Mouse (Mus musculus): ENCODE data around the gene 9230104L09Rik.

DNA sequence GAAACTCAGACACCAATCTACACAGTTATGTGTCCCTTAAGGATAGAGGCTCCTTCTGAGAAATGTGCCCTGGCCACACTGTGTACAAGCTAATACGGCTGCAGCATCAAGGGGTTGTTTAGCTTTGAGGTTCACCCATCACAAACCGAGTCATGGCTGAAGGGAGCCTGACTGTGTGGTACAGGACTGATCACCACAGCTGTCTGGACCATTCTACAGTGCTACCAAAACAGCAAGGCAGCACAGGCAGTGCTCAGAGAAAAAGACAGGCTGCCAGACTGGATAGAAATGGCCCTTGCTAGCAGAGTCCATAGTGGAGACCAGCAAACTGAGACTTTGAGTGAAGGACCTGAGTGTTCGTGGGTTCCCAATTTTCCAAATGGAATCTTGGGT, 9.4 kb upstream of the 9230104L09Rik start:
- TF ChIP-seq CTCF (IDR thresholded peaks at IDR 0.05; ENCODE audit: insufficient read depth, low read depth, low read length) (no peak), POLR2A (IDR thresholded peaks at IDR 0.05; ENCODE audit: insufficient read depth, low read depth, low read length) (no peak)

Measured in olfactory bulb, adult 2 months (tissue).